Mouse (Mus musculus) CH12.LX (cell line): ENCODE results near the gene Il18.

ENCODE experiments used
- CTCF ChIP-seq, 2 experiments: IDR thresholded peaks in 1 of 2; conservative IDR thresholded peaks in 1 of 2; 2 replicates each; pipeline ENCODE4 v1.5.1; 2011 to 2012; ENCODE audit warnings: low read depth in 2 of 2, low read length in 2 of 2, improper control_type of control experiment in 1 of 2, inconsistent platforms in 1 of 2, mild to moderate bottlenecking in 1 of 2, moderate library complexity in 1 of 2
- EP300 ChIP-seq: IDR thresholded peaks from 2 replicates; pipeline ENCODE4 v1.6.1; 2011; ENCODE audit warnings: low read length, improper control_type of control experiment
- ETS1 ChIP-seq: conservative IDR thresholded peaks from 2 replicates; pipeline ENCODE4 v1.6.1; 2012; ENCODE audit warnings: low read depth, mild to moderate bottlenecking, inconsistent platforms, low read length, improper control_type of control experiment, moderate library complexity
- GABPA ChIP-seq: IDR thresholded peaks from 2 replicates; pipeline ENCODE4 v1.6.1; 2012; ENCODE audit warnings: low read depth, low read length, improper control_type of control experiment, inconsistent platforms; ENCODE audit not compliant: insufficient replicate concordance
- KAT2A ChIP-seq: IDR thresholded peaks from 2 replicates; pipeline ENCODE4 v1.6.1; 2012; ENCODE audit warnings: low read length, improper control_type of control experiment, inconsistent platforms; ENCODE audit not compliant: insufficient replicate concordance
- POLR2A ChIP-seq: IDR thresholded peaks from 2 replicates; pipeline ENCODE4 v1.6.1; 2011; ENCODE audit warnings: low read depth, mild to moderate bottlenecking, improper control_type of control experiment, low read length
- UBTF ChIP-seq: IDR thresholded peaks from 2 replicates; pipeline ENCODE4 v1.6.1; 2012; ENCODE audit warnings: low read depth, mild to moderate bottlenecking, inconsistent platforms, low read length, improper control_type of control experiment, moderate library complexity
- USF1 ChIP-seq: IDR thresholded peaks from 2 replicates; pipeline ENCODE4 v1.6.1; 2014; ENCODE audit warnings: low read depth, mild to moderate bottlenecking, inconsistent platforms, low read length, improper control_type of control experiment
- ZC3H11A ChIP-seq: IDR thresholded peaks from 2 replicates; pipeline ENCODE4 v1.6.1; 2012; ENCODE audit warnings: low read depth, mild to moderate bottlenecking, inconsistent platforms, low read length, improper control_type of control experiment
- ZNF384 ChIP-seq: IDR thresholded peaks from 2 replicates; pipeline ENCODE4 v1.6.1; 2012; ENCODE audit warnings: low read depth, low read length, improper control_type of control experiment, inconsistent platforms

GRCm38 (mm10) chr9:50601536-50601935 is 46.9 kb downstream of the Il18 start:
- TF ChIP-seq POLR2A (no peak), EP300 (no peak), CTCF (conservative IDR thresholded peaks at IDR 0.05 in 1 of 2, IDR thresholded peaks at IDR 0.05 in 1 of 2; ENCODE audit: low read depth in 2 of 2, low read length in 2 of 2) (no peak), KAT2A (no peak), GABPA (no peak), UBTF (no peak), ZC3H11A (no peak), USF1 (no peak), ZNF384 (no peak), ETS1 (no peak)
